Mouse (Mus musculus) spleen, adult 2 months (tissue): ENCODE results near the gene Mettl27.

ENCODE experiments used
- CTCF ChIP-seq: fragments of 200-500 bp; IDR thresholded peaks from 2 replicates; pipeline ENCODE4 v1.5.1; 2011; ENCODE audit warnings: mild to moderate bottlenecking, inconsistent platforms; ENCODE audit not compliant: insufficient read depth, insufficient read length, insufficient replicate concordance; ENCODE audit errors: extremely low read depth
- POLR2A ChIP-seq: fragments of 200-500 bp; IDR thresholded peaks from 2 replicates; pipeline ENCODE4 v1.6.1; 2011; ENCODE audit warnings: low read depth, low read length, inconsistent platforms

DNA sequence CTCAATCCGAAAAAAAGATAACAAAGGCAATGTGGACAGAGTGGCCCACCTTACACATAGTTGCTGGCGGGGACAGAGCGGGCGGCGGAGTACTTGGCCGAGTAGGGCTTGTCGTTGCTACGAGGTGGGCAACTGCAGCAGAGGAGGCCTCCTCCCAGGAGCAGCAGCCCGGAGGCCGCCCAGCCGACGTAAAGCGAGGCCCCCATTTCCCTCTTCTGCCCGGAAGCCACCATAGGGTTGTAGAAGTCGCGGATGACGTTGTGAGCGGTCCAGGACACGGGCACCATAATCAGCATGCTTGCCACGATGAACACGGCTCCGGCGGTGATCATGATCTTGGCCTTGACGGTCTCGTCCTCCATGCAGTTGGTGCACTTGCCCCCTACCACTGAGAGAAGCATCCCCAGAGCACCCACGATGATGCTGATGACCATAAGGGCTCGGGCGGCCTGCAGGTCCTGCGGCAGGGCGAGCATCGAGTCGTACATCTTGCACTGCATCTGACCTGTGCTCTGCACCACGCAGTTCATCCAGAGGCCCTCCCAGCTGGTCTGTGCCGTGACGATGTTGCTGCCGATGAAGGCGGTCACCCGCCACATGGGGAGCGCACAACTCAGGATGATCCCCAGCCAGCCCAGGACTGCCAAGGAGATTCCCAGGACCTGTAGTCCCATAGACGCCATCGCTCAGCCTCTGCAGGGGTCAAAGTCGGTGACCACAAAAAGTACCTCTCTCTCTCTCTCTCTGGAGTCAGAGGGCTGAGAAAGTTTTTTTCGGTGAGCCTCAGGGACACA is 14.1 kb downstream of the Mettl27 start:
- TF ChIP-seq CTCF, result no peak
- no peak for TF ChIP-seq POLR2A
